Mouse (Mus musculus) CH12.LX (cell line): Measurements from ENCODE around the gene Lmod3.

Source experiments
- CHD2 ChIP-seq: IDR thresholded peaks from 2 replicates; pipeline ENCODE4 v1.6.1; 2011; ENCODE audit warnings: low read length, improper control_type of control experiment
- CTCF ChIP-seq, 2 experiments: IDR thresholded peaks in 1 of 2; conservative IDR thresholded peaks in 1 of 2; 2 replicates each; pipeline ENCODE4 v1.5.1; 2011 to 2012; ENCODE audit warnings: low read depth in 2 of 2, low read length in 2 of 2, improper control_type of control experiment in 1 of 2, inconsistent platforms in 1 of 2, mild to moderate bottlenecking in 1 of 2, moderate library complexity in 1 of 2
- E2F4 ChIP-seq: IDR thresholded peaks from 2 replicates; pipeline ENCODE4 v1.6.1; 2011; ENCODE audit warnings: low read depth, low read length, improper control_type of control experiment; ENCODE audit not compliant: insufficient replicate concordance
- EP300 ChIP-seq: IDR thresholded peaks from 2 replicates; pipeline ENCODE4 v1.6.1; 2011; ENCODE audit warnings: low read length, improper control_type of control experiment
- HCFC1 ChIP-seq: IDR thresholded peaks from 2 replicates; pipeline ENCODE4 v1.6.1; 2012; ENCODE audit warnings: low read depth, mild to moderate bottlenecking, inconsistent platforms, low read length, improper control_type of control experiment
- JUN ChIP-seq: IDR thresholded peaks from 2 replicates; pipeline ENCODE4 v1.6.1; 2011; ENCODE audit warnings: low read depth, mild to moderate bottlenecking, low read length, improper control_type of control experiment, moderate library complexity; ENCODE audit not compliant: insufficient read depth
- MAX ChIP-seq: IDR thresholded peaks from 2 replicates; pipeline ENCODE4 v1.6.1; 2011; ENCODE audit warnings: low read length, improper control_type of control experiment
- MEF2A ChIP-seq: IDR thresholded peaks from 2 replicates; pipeline ENCODE4 v1.6.1; 2014; ENCODE audit warnings: low read depth, mild to moderate bottlenecking, inconsistent platforms, low read length, improper control_type of control experiment, borderline replicate concordance
- POLR2A ChIP-seq: IDR thresholded peaks from 2 replicates; pipeline ENCODE4 v1.6.1; 2011; ENCODE audit warnings: low read depth, mild to moderate bottlenecking, improper control_type of control experiment, low read length
- POLR2AphosphoS2 ChIP-seq: IDR thresholded peaks from 2 replicates; pipeline ENCODE4 v1.6.1; 2011; ENCODE audit warnings: low read depth, low read length, improper control_type of control experiment
- TCF12 ChIP-seq: IDR thresholded peaks from 2 replicates; pipeline ENCODE4 v1.6.1; 2014; ENCODE audit warnings: low read depth, mild to moderate bottlenecking, inconsistent platforms, low read length, improper control_type of control experiment
- UBTF ChIP-seq: IDR thresholded peaks from 2 replicates; pipeline ENCODE4 v1.6.1; 2012; ENCODE audit warnings: low read depth, mild to moderate bottlenecking, inconsistent platforms, low read length, improper control_type of control experiment, moderate library complexity
- USF1 ChIP-seq: IDR thresholded peaks from 2 replicates; pipeline ENCODE4 v1.6.1; 2014; ENCODE audit warnings: low read depth, mild to moderate bottlenecking, inconsistent platforms, low read length, improper control_type of control experiment

DNA sequence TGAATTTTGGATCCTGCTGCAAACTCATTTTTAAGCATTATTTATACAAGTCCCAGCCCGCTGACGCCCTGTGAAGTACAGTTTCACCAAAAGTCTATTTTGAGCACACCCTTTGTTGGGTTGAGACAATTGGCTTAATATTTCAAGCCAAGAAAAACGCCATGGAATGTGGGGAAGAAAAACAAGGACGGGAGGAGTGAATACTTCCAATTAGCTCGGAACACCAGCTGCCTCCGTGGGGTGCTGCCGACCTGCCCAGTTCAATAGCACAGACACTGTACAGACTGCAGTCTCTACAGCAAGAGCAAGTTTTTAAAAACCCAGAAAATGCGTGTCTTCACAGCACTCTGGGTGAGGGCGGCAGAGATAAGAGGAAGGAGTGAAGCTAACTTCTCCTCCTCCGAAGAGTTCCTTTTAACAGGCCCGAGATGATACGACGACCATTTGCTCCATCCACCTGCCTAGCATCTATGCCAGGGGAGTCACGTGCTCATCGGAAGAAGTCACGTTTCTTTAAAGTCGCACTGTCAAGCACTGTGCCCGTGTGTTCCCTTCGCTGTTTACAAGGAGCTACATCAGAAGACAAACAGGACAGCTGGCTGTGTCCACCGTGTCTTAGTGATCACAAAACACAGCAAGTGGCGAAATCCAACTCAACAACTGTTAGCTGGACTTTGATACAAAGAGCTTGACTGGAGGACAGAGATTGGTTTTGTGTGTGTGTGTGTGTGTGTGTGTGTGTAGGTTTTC lies 38.8 kb upstream of the Lmod3 start:
- TF ChIP-seq MEF2A (no peak), CTCF (conservative IDR thresholded peaks at IDR 0.05 in 1 of 2, IDR thresholded peaks at IDR 0.05 in 1 of 2; ENCODE audit: low read depth in 2 of 2, low read length in 2 of 2) (no peak), POLR2AphosphoS2 (no peak), USF1 (no peak), E2F4 (no peak), POLR2A (no peak), UBTF (no peak), JUN (no peak), EP300 (no peak), MAX (no peak), TCF12 (no peak), CHD2 (no peak), HCFC1 (no peak)
